Mouse (Mus musculus): ENCODE results near the gene Dcaf15.

GRCm38 (mm10) chr8:84140838-84141237, 36.3 kb upstream of the Dcaf15 start:
- TF ChIP-seq POLR2A (IDR thresholded peaks at IDR 0.05; ENCODE audit: borderline replicate concordance, low read depth, low read length): no peak
- no peak for TF ChIP-seq CTCF (IDR thresholded peaks at IDR 0.05; ENCODE audit: low read depth, low read length)

Measured in bone marrow macrophage, adult 2 months (primary cell).